10 mouse cellular contexts compared by ENCODE assay signal in genomic region chr1:33755799-33756198, GRCm38 (mm10). TPM values are rescaled to one million over a fixed set of nuclear protein-coding genes. Genes with fewer than 3 reads are reported as not detected.
DNase-seq lines count a peak whose midpoint lies in the region; ATAC-seq and TF ChIP-seq lines count a peak whose summit lies in the region.
"Had no signal": no experiment of that assay in that cellular context is flagged by ENCODE, and none has a peak within 500 bp of the region (broad histone marks: within the 10 kb centered on the region; RNA-seq: fewer than 3 reads in every experiment).

No protein-coding gene starts in this region.

- DNase-seq in lung, embryonic 14.5 days: no peak
- DNase-seq in lung, postnatal 14 days: no peak
- DNase-seq in right cerebral cortex, postnatal 25 days: no peak
- no peak for DNase-seq in left cerebral cortex, postnatal 25 days (ENCODE audit: low spot score in 2 of 2)
- DNase-seq: cerebellum, adult 2 months; thymus, adult 18-20 months had no signal

- no peak overlapping the region for H3K27ac ChIP-seq in forebrain, embryonic 12.5 days
- no peak overlapping the region for H3K27ac ChIP-seq in forebrain, embryonic 15.5 days (replicated peaks)
- no peak overlapping the region; the same call in 1 of the 2 replicates for H3K27ac ChIP-seq in lung, embryonic 14.5 days (ENCODE audit: low read depth)
- H3K27ac ChIP-seq in intestine, postnatal 0 days (ENCODE audit: low read depth, low read length): no peak overlapping the region
- no peak overlapping the region for H3K27ac ChIP-seq in stomach, embryonic 15.5 days

- H3K4me2 ChIP-seq in forebrain, embryonic 12.5 days: peak overlapping the region; percentile 86
- no peak overlapping the region for H3K4me2 ChIP-seq in forebrain, embryonic 15.5 days (replicated peaks)
- H3K4me2 ChIP-seq in lung, embryonic 14.5 days: peak overlapping the region; percentile 91
- H3K4me2 ChIP-seq in intestine, postnatal 0 days (replicated peaks; ENCODE audit: low read depth): peak overlapping the region; percentile 100
- peak overlapping the region; percentile 92 for H3K4me2 ChIP-seq in stomach, embryonic 15.5 days

- 83% methylated on average over 7 of the region's 7 CpGs for WGBS in forebrain, embryonic 12.5 days
- WGBS in forebrain, embryonic 15.5 days: 74% methylated on average over 7 of the region's 7 CpGs
- WGBS in lung, embryonic 14.5 days: 75% methylated on average over 7 of the region's 7 CpGs
- WGBS in intestine, postnatal 0 days: 55% methylated on average over 7 of the region's 7 CpGs
- WGBS in stomach, embryonic 15.5 days: 72% methylated on average over 7 of the region's 7 CpGs

- ATAC-seq in forebrain, embryonic 12.5 days (ENCODE audit: low FRiP score): no peak
- no peak for ATAC-seq in forebrain, embryonic 15.5 days (replicated peaks)
- ATAC-seq in lung, embryonic 14.5 days (ENCODE audit: insufficient read depth): no peak
- ATAC-seq in intestine, postnatal 0 days: no peak
- ATAC-seq in stomach, embryonic 15.5 days (ENCODE audit: insufficient read depth, low FRiP score, low read depth): no peak

- no peak for TF ChIP-seq CTCF in lung, embryonic 14.5 days (IDR thresholded peaks at IDR 0.05; ENCODE audit: low read depth)
- no peak for TF ChIP-seq CTCF in intestine, postnatal 0 days (IDR thresholded peaks at IDR 0.05; ENCODE audit: low read depth)

- no peak overlapping the region for H3K4me3 ChIP-seq in forebrain, embryonic 12.5 days (replicated peaks)
- no peak overlapping the region for H3K4me3 ChIP-seq in forebrain, embryonic 15.5 days
- no peak overlapping the region for H3K4me3 ChIP-seq in lung, embryonic 14.5 days (ENCODE audit: low read depth, low read length)
- peak overlapping the region; percentile 70; the same call in 1 of the 2 replicates for H3K4me3 ChIP-seq in intestine, postnatal 0 days (ENCODE audit: low read depth, low read length)
- peak overlapping the region; percentile 76; the same call in 1 of the 2 replicates for H3K4me3 ChIP-seq in stomach, embryonic 15.5 days (replicated peaks)

- no peak overlapping the region for H3K9ac ChIP-seq in forebrain, embryonic 12.5 days
- H3K9ac ChIP-seq in forebrain, embryonic 15.5 days (replicated peaks): no peak overlapping the region
- H3K9ac ChIP-seq in lung, embryonic 14.5 days: no peak overlapping the region
- no peak overlapping the region for H3K9ac ChIP-seq in intestine, postnatal 0 days (ENCODE audit: low read depth, low read length)
- no peak overlapping the region for H3K9ac ChIP-seq in stomach, embryonic 15.5 days

- no peaks in the 10 kb centered on the region for H3K9me3 ChIP-seq in forebrain, embryonic 12.5 days
- no peaks in the 10 kb centered on the region for H3K9me3 ChIP-seq in forebrain, embryonic 15.5 days
- no peaks in the 10 kb centered on the region for H3K9me3 ChIP-seq in lung, embryonic 14.5 days (ENCODE audit: low read depth, low read length)
- no peaks in the 10 kb centered on the region for H3K9me3 ChIP-seq in intestine, postnatal 0 days (ENCODE audit: control insufficient read depth)
- no peaks in the 10 kb centered on the region for H3K9me3 ChIP-seq in stomach, embryonic 15.5 days

- peaks cover 18% of the 10 kb centered on the region for H3K4me1 ChIP-seq in forebrain, embryonic 12.5 days
- peaks cover 38% of the 10 kb centered on the region for H3K4me1 ChIP-seq in forebrain, embryonic 15.5 days
- H3K4me1 ChIP-seq in lung, embryonic 14.5 days (ENCODE audit: insufficient read depth): no peaks in the 10 kb centered on the region; the same call in 1 of the 2 replicates
- H3K4me1 ChIP-seq in intestine, postnatal 0 days (replicated peaks; ENCODE audit: control insufficient read depth, insufficient read depth, low read length): 0 out of 2 replicates have a peak, but pooled peaks cover 2% of the 10 kb centered on the region
- H3K4me1 ChIP-seq in stomach, embryonic 15.5 days: 0 out of 2 replicates have a peak, but pooled peaks cover 2% of the 10 kb centered on the region

- no peaks in the 10 kb centered on the region for H3K27me3 ChIP-seq in forebrain, embryonic 12.5 days
- no peaks in the 10 kb centered on the region for H3K27me3 ChIP-seq in forebrain, embryonic 15.5 days
- no peaks in the 10 kb centered on the region for H3K27me3 ChIP-seq in lung, embryonic 14.5 days (ENCODE audit: insufficient read depth, low read length)
- no peaks in the 10 kb centered on the region for H3K27me3 ChIP-seq in intestine, postnatal 0 days (replicated peaks; ENCODE audit: control insufficient read depth, insufficient read depth, low read length)
- no peaks in the 10 kb centered on the region for H3K27me3 ChIP-seq in stomach, embryonic 15.5 days (replicated peaks)

- H3K36me3 ChIP-seq in forebrain, embryonic 12.5 days (replicated peaks): peaks cover 5% of the 10 kb centered on the region; the same call in 1 of the 2 replicates
- peaks cover 8% of the 10 kb centered on the region for H3K36me3 ChIP-seq in forebrain, embryonic 15.5 days
- H3K36me3 ChIP-seq in lung, embryonic 14.5 days (ENCODE audit: insufficient read depth): peaks cover 10% of the 10 kb centered on the region; the same call in 1 of the 2 replicates
- H3K36me3 ChIP-seq in intestine, postnatal 0 days (ENCODE audit: control insufficient read depth, insufficient read depth): 0 out of 2 replicates have a peak, but pooled peaks cover 4% of the 10 kb centered on the region
- H3K36me3 ChIP-seq in stomach, embryonic 15.5 days: no peaks in the 10 kb centered on the region; the same call in 1 of the 2 replicates

- intact Hi-C loops in left cerebral cortex, postnatal 25 days (cut with DNase I): loop anchor here (5.0 to 10.0 kb wide), 2 partner anchors 127 to 209 kb away; no protein-coding TSS in a partner anchor

RNA-seq across cellular contexts. Expression of gene Bag2, which starts 1.8 kb away (rescaled TPM):
- polyA plus RNA-seq in forebrain, embryonic 12.5 days (2016; fragmentation: Nextera tagmentation; extraction: Ambion mirVana): 28.3 and 29.0 TPM in 2 replicates
- polyA plus RNA-seq in forebrain, embryonic 15.5 days (2015; fragmentation: Nextera tagmentation; extraction: Ambion mirVana): 23.7 and 25.0 TPM in 2 replicates
- 39.4 and 43.8 TPM in 2 replicates for polyA plus RNA-seq in lung, embryonic 14.5 days (2014; fragmentation: Nextera tagmentation; extraction: Ambion mirVana)
- polyA plus RNA-seq in intestine, postnatal 0 days (2015; fragmentation: Nextera tagmentation; extraction: Ambion mirVana): 26.0 and 27.4 TPM in 2 replicates
- 64.5 and 71.5 TPM in 2 replicates for polyA plus RNA-seq in stomach, embryonic 15.5 days (2015; fragmentation: Nextera tagmentation; extraction: Ambion mirVana)
- total RNA-seq in left cerebral cortex, postnatal 25 days (2021): 10 to 100 TPM; 12.5 to 14.1 TPM

RNA-seq across cellular contexts. Expression of gene Rab23, which starts 36.1 kb away (rescaled TPM):
- polyA plus RNA-seq in forebrain, embryonic 12.5 days (2016; fragmentation: Nextera tagmentation; extraction: Ambion mirVana): 30.7 and 32.3 TPM in 2 replicates
- polyA plus RNA-seq in forebrain, embryonic 15.5 days (2015; fragmentation: Nextera tagmentation; extraction: Ambion mirVana): 35.3 and 36.3 TPM in 2 replicates
- polyA plus RNA-seq in lung, embryonic 14.5 days (2014; fragmentation: Nextera tagmentation; extraction: Ambion mirVana): 22.1 and 23.8 TPM in 2 replicates
- 9.7 and 11.5 TPM in 2 replicates for polyA plus RNA-seq in intestine, postnatal 0 days (2015; fragmentation: Nextera tagmentation; extraction: Ambion mirVana)
- polyA plus RNA-seq in stomach, embryonic 15.5 days (2015; fragmentation: Nextera tagmentation; extraction: Ambion mirVana): 24.1 and 26.8 TPM in 2 replicates
- 10 to 100 TPM; 27.2 to 31.4 TPM for total RNA-seq in left cerebral cortex, postnatal 25 days (2021)

RNA-seq across cellular contexts. Expression of gene Zfp451, which starts 58.6 kb away (rescaled TPM):
- 51.9 and 55.6 TPM in 2 replicates for polyA plus RNA-seq in forebrain, embryonic 12.5 days (2016; fragmentation: Nextera tagmentation; extraction: Ambion mirVana)
- polyA plus RNA-seq in forebrain, embryonic 15.5 days (2015; fragmentation: Nextera tagmentation; extraction: Ambion mirVana): 44.4 and 47.0 TPM in 2 replicates
- polyA plus RNA-seq in lung, embryonic 14.5 days (2014; fragmentation: Nextera tagmentation; extraction: Ambion mirVana): 32.4 and 34.3 TPM in 2 replicates
- 5.9 and 6.7 TPM in 2 replicates for polyA plus RNA-seq in intestine, postnatal 0 days (2015; fragmentation: Nextera tagmentation; extraction: Ambion mirVana)
- 20.2 and 21.0 TPM in 2 replicates for polyA plus RNA-seq in stomach, embryonic 15.5 days (2015; fragmentation: Nextera tagmentation; extraction: Ambion mirVana)
- total RNA-seq in left cerebral cortex, postnatal 25 days (2021): 10 to 100 TPM; 58.0 to 65.7 TPM

Comparison
In these comparisons a context has a peak if more than half of its experiments do, and no peak if none do; other contexts are left out.
1. H3K4me3 ChIP-seq: peak in intestine, postnatal 0 days (single experiment) and stomach, embryonic 15.5 days (single experiment); none in forebrain, embryonic 12.5 days (single experiment), forebrain, embryonic 15.5 days (single experiment) and lung, embryonic 14.5 days (single experiment).